Mouse (Mus musculus) liver, embryonic 11.5 days (tissue): Measurements from ENCODE around the gene Tmem208. TPM values are rescaled to one million over a fixed set of nuclear protein-coding genes. Genes with fewer than 3 reads are reported as not detected.
A peak's percentile ranks its signal among the peaks of the same experiment; 100 is the strongest.

Experiments used
- ATAC-seq: fragments of 200-750 bp; cut with Nextera tagmentation; replicated peaks from 2 replicates; pipeline ENCODE4 v1.8.0; 2017; ENCODE audit warnings: moderate number of reproducible peaks, mild to moderate bottlenecking, moderate TSS enrichment, moderate library complexity; ENCODE audit not compliant: low FRiP score
- DNase-seq: peaks from one replicate; pipeline ENCODE4 v3.0.0-alpha.2; 2017; ENCODE audit warnings: low spot score
- H3K27ac ChIP-seq: fragments of 300-500 bp; sonication (generic); 2 replicates; pipeline ENCODE4 v1.5.1; 2014; ENCODE audit warnings: mild to moderate bottlenecking, low read depth, low read length, control low read depth
- H3K27me3 ChIP-seq: fragments of 300-500 bp; sonication (generic); replicated peaks from 2 replicates; pipeline ENCODE4 v1.6.1; 2014; ENCODE audit warnings: low read length, mixed read lengths; ENCODE audit not compliant: control insufficient read depth, insufficient read depth
- H3K36me3 ChIP-seq: fragments of 300-500 bp; sonication (generic); 2 replicates; pipeline ENCODE4 v1.6.1; 2014; ENCODE audit warnings: mild to moderate bottlenecking, low read length, moderate library complexity, mixed read lengths; ENCODE audit not compliant: control insufficient read depth, insufficient read depth
- H3K4me1 ChIP-seq: fragments of 300-500 bp; sonication (generic); replicated peaks from 2 replicates; pipeline ENCODE4 v1.6.1; 2014; ENCODE audit warnings: low read length, mixed read lengths; ENCODE audit not compliant: control insufficient read depth, insufficient read depth
- H3K4me2 ChIP-seq: fragments of 300-500 bp; sonication (generic); 2 replicates; pipeline ENCODE4 v1.6.1; 2014; ENCODE audit warnings: mild to moderate bottlenecking, control low read depth, moderate library complexity
- H3K4me3 ChIP-seq: fragments of 300-500 bp; sonication (generic); 2 replicates; pipeline ENCODE4 v1.5.1; 2014; ENCODE audit warnings: low read depth, low read length, control low read depth
- H3K9ac ChIP-seq: fragments of 300-500 bp; sonication (generic); 2 replicates; pipeline ENCODE4 v1.6.1; 2014; ENCODE audit warnings: low read depth, low read length, control low read depth
- H3K9me3 ChIP-seq: fragments of 300-500 bp; sonication (generic); 2 replicates; pipeline ENCODE4 v1.6.1; 2016; ENCODE audit warnings: low read length, inconsistent platforms, mixed read lengths; ENCODE audit not compliant: control insufficient read depth
- WGBS: fragments of 180-500 bp; shearing (Covaris S2); extraction: QIAGEN DNeasy Blood & Tissue Kit; methylation state at CpG from one replicate; pipeline ENCODE4 v1.1.7; 2014; 5-methylcytosine and 5-hydroxymethylcytosine counted together
- microRNA counts: library from miRNA; unstranded; fragments of <30 nt; microRNA quantifications from one replicate; lab custom pipeline; 2015
- microRNA-seq: library from miRNA; unstranded; fragments of <30 nt; microRNA quantifications from one replicate; pipeline ENCODE4, GENCODE M21; 2017; ENCODE audit warnings: borderline number of aligned reads
- polyA plus RNA-seq: library from polyadenylated mRNA; unstranded; fragments of >200 nt; fragmentation: Nextera tagmentation; extraction: Ambion mirVana; gene quantifications from 2 replicates; pipeline ENCODE4 v1.2.1, GENCODE M21; 2014

Gene Tmem208
- polyA plus RNA-seq, 1 experiment from 2014 or later = 138 TPM

DNA sequence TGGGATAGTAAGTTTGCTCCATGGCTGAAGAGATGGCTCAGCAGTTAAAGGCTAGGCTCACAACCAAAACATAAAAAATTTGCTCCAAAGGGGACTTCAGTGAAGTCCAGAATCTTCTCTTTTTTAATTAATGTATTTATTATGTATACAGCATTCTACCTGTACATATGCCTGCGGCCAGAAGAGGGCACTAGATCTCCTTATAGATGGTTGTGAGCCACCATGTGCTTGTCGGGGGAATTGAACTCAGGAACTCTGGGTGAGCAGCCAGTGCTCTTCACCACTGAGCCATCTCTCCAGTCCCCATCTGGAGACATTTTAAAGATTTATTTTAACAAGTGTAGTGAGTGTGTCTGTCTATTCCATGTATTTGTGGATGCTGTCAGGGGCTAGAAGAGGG, 41.0 kb downstream of the Tmem208 start:
- Histone ChIP-seq H3K27ac (no peak overlapping the region), H3K4me1 (no peaks in the 10 kb centered on the region; the same call in 1 of the 2 replicates), H3K9ac (no peak overlapping the region), H3K4me2 (no peak overlapping the region), H3K36me3 (no peaks in the 10 kb centered on the region; the same call in 1 of the 2 replicates), H3K4me3 (no peak overlapping the region), H3K9me3 (no peaks in the 10 kb centered on the region), H3K27me3 (no peaks in the 10 kb centered on the region)
- 56% methylated on average over 2 of the region's 2 CpGs for WGBS
- ATAC-seq (no peak), DNase-seq (no peak)

DNA sequence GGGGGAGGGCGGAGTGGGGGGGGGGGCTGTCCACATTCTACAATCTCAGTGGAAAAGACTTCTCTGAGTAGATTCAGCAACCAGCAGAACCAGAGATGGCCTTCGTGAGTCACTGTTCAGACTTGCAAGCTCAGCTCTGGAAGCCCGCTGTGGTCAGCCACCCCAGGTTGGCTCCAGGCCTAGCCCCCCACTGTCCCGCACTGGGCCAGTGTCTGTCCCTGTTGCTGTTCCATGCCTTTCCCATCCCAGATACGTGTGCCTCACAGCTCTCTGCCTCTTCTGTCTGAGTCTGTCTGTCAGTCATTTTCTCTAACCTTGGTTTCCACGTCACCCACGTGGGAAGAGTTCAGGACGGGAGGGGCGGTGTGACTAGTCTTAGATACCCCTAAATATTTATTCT, 46.3 kb downstream of the Tmem208 start:
- ATAC-seq (no peak), DNase-seq (no peak)
- H3K27ac ChIP-seq = no peak overlapping the region
- no peak overlapping the region for H3K4me3 ChIP-seq
- no peak overlapping the region for H3K9ac ChIP-seq
- H3K4me2 ChIP-seq = no peak overlapping the region
- H3K9me3 ChIP-seq = no peaks in the 10 kb centered on the region
- H3K36me3 ChIP-seq = no peaks in the 10 kb centered on the region
- H3K4me1 ChIP-seq = no peaks in the 10 kb centered on the region
- WGBS = 79% methylated on average over 9 of the region's 9 CpGs
- H3K27me3 ChIP-seq = no peaks in the 10 kb centered on the region

DNA sequence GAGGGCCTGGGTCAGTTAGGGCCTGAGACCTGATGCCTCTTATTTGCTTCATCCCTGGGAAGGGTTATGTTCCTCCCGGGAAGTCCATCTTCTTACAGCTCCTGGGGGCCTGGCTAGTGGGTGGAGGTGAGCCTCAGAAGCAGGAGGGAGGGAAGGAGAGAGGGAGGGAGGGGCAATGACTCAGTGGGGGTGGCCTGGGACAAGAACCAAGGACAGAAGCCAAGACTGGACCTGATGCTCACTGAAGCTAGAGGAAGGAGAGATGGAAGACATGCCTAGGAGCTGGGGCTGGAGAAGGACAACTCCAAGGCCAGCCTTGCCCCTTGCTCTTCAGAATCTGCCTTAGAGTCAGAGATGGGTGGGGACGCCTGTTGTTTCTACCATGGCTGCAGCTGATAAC, 46.9 kb downstream of the Tmem208 start, which contains the start of gene Plekhg4:
TSS of gene Plekhg4 (plus strand) at position 243 of the 400 bp plus-strand sequence.
- no peak within 1 kb of the TSS for H3K9ac ChIP-seq
- H3K27ac ChIP-seq = no peak within 1 kb of the TSS
- H3K4me1 ChIP-seq = no peaks in the 10 kb centered on the region
- no peak within 1 kb of the TSS for H3K4me2 ChIP-seq
- no peak within 1 kb of the TSS for H3K4me3 ChIP-seq
- 52% methylated on average over 2 of the region's 2 CpGs for WGBS
- no peaks in the 10 kb centered on the region for H3K9me3 ChIP-seq
- no peaks in the 10 kb centered on the region for H3K27me3 ChIP-seq
- no peaks in the 10 kb centered on the region for H3K36me3 ChIP-seq
- DNase-seq (no peak), ATAC-seq (no peak)

DNA sequence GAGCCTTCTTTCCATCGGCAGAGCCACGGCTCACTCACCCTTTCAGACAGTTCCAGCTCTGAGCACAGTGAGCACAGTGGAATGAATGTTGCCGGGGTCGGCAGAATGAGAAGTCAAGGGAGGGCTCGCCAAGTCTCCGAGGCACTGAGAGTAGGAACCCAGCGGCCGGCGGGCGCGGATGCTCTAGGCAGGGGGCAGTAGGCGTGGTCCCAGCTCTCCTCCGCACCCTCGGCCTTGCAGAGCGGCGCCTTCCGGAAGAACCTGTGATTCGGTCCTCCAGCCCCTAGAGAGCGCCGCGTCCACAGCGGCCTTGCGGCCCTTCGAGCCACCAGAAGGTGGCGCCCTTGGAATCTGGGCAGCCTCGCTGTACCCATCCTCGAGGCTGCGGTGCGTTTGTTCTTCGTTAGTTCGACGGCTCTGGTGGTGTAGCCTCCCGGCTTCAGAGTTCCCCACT, 48.4 kb downstream of the Tmem208 start:
- Histone ChIP-seq H3K36me3 (no peaks in the 10 kb centered on the region), H3K4me2 (peak overlapping the region; percentile 46), H3K27me3 (no peaks in the 10 kb centered on the region), H3K9ac (no peak overlapping the region), H3K4me3 (0 out of 2 replicates have a peak overlapping the region, but pooled peaks have one; percentile 10), H3K4me1 (no peaks in the 10 kb centered on the region), H3K9me3 (no peaks in the 10 kb centered on the region), H3K27ac (no peak overlapping the region)
- ATAC-seq = peak; percentile 53
- WGBS = 28% methylated on average over 33 of the region's 33 CpGs
- peak; percentile 56 for DNase-seq

DNA sequence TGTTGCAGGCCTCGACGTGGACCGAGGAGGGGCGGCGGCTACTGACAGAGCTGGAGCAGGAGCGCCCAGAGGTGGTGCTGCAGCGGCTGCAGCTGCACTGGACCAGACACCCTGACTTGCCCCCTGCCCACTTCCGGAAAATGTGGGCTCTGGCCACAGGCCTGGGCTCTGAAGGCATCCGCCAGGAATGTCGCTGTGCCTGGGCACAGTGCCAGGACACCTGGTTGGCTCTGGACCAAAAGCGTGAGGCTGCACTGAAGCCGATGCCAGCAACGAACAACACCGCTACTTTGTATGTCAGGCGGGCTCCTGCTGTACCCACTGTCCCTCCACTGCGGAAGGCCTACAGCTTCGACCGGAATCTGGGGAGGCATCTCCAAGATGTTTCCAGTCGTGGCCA, 52.5 kb downstream of the Tmem208 start:
- WGBS = 71% methylated on average over 19 of the region's 19 CpGs
- Histone ChIP-seq H3K4me2 (no peak overlapping the region), H3K4me1 (no peaks in the 10 kb centered on the region), H3K9me3 (no peaks in the 10 kb centered on the region), H3K4me3 (no peak overlapping the region), H3K36me3 (no peaks in the 10 kb centered on the region), H3K27me3 (no peaks in the 10 kb centered on the region), H3K9ac (no peak overlapping the region), H3K27ac (no peak overlapping the region)
- no peak for ATAC-seq
- no peak for DNase-seq

DNA sequence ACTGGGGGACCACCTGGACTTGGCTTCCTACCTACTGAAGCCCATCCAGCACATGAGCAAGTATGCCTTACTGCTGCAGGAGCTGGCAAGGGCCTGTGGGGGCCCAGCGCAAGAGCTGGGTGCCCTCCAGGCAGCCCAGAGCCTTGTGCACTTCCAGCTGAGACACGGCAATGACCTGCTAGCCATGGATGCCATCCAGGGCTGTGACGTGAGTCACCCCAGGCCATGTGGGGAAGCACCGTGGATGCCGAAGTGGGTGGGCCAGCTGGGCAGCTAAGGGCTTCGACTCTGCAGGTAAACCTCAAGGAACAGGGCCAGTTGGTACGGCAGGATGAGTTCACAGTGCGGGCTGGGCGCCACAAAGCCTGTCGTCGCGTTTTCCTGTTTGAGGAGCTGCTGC, 54.2 kb downstream of the Tmem208 start:
- DNase-seq (no peak), ATAC-seq (no peak)
- Histone ChIP-seq H3K4me1 (no peaks in the 10 kb centered on the region), H3K9ac (no peak overlapping the region), H3K9me3 (no peaks in the 10 kb centered on the region), H3K27ac (no peak overlapping the region), H3K36me3 (no peaks in the 10 kb centered on the region), H3K27me3 (no peaks in the 10 kb centered on the region), H3K4me2 (no peak overlapping the region), H3K4me3 (no peak overlapping the region)
- 70% methylated on average over 12 of the region's 12 CpGs for WGBS

DNA sequence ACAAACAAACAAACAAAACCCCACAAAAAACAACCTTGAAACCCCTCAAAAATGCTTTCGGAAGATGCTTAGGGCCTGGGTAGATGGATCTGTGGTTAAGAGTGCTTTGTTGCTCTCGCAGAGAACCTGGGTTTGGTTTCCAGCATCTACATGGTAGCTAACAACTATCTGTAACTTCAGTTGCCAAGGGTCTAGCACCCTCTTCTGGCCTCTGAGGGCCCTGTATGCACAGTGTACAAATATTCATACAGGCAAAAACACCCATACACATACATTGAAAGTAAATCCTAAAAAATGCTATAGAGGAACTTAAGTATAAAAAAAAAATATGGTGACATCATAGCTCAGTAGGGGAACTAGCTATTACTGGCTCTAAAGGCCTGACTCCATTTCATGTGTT, 57.9 kb downstream of the Tmem208 start:
- 91% methylated on average over 2 of the region's 2 CpGs for WGBS
- ATAC-seq = no peak
- DNase-seq = no peak
- no peaks in the 10 kb centered on the region for H3K9me3 ChIP-seq
- no peak overlapping the region for H3K9ac ChIP-seq
- H3K27ac ChIP-seq = no peak overlapping the region
- no peak overlapping the region for H3K4me3 ChIP-seq
- H3K4me2 ChIP-seq = no peak overlapping the region
- no peaks in the 10 kb centered on the region for H3K4me1 ChIP-seq
- no peaks in the 10 kb centered on the region for H3K27me3 ChIP-seq
- H3K36me3 ChIP-seq = no peaks in the 10 kb centered on the region

MicroRNAs within 50 kb of the gene (microRNA counts, 519-probe panel; counts per million panel counts)
- 2,944 counts per million, percentile 11 among the panel's probes with 10 or more counts for microRNA mmu-miR-328 (lab: Ali Mortazavi, UCI)

Small RNA genes within 50 kb of the gene (microRNA-seq; reads per million reads assigned to microRNA genes)
- gene Gm27320 (not detected), gene Mir328 (367 reads per million, percentile 62 among the genes with 10 or more reads in this experiment)

Other genes starting within 250 kb of the Tmem208 start
- gene Ces3b, start 242.6 kb upstream of the Tmem208 start, polyA plus RNA-seq = not detected in 2 replicates
- gene Ces4a, start 194.6 kb upstream of the Tmem208 start, polyA plus RNA-seq = not detected in 2 replicates
- 31.1 and 32.7 TPM in 2 replicates for gene Cbfb, start 155.7 kb upstream of the Tmem208 start, polyA plus RNA-seq
- 24.0 and 25.2 TPM in 2 replicates for gene D230025D16Rik, start 101.2 kb upstream of the Tmem208 start, polyA plus RNA-seq
- gene B3gnt9, start 71.2 kb upstream of the Tmem208 start, polyA plus RNA-seq = 4.2 and 4.4 TPM in 2 replicates
- gene Tradd, start 61.7 kb upstream of the Tmem208 start, polyA plus RNA-seq = 23.1 and 23.2 TPM in 2 replicates
- 2.0 and 2.4 TPM in 2 replicates for gene Fbxl8, start 61.7 kb upstream of the Tmem208 start, polyA plus RNA-seq
- 0.19 TPM in 1 of 2 replicates, not detected in the other for gene Hsf4, start 56.6 kb upstream of the Tmem208 start, polyA plus RNA-seq
- gene Nol3, start 50.2 kb upstream of the Tmem208 start, polyA plus RNA-seq = 0.14 and 0.51 TPM in 2 replicates
- 4.7 and 5.1 TPM in 2 replicates for gene 4931428F04Rik, start 36.5 kb upstream of the Tmem208 start, polyA plus RNA-seq
- 13.7 and 19.6 TPM in 2 replicates for gene Exoc3l, start 30.3 kb upstream of the Tmem208 start, polyA plus RNA-seq
- 266 and 301 TPM in 2 replicates for gene E2f4, start 28.7 kb upstream of the Tmem208 start, polyA plus RNA-seq
- 2.6 and 3.0 TPM in 2 replicates for gene Elmo3, start 20.8 kb upstream of the Tmem208 start, polyA plus RNA-seq
- gene Lrrc29, start 76 bp upstream of the Tmem208 start, polyA plus RNA-seq = 5.7 and 6.2 TPM in 2 replicates
- gene Fhod1, start 21.6 kb downstream of the Tmem208 start, polyA plus RNA-seq = 2.3 and 3.1 TPM in 2 replicates
- 1.5 and 1.6 TPM in 2 replicates for gene Slc9a5, start 22.5 kb downstream of the Tmem208 start, polyA plus RNA-seq
- 0.30 TPM in 1 of 2 replicates, not detected in the other for gene Plekhg4, start 46.9 kb downstream of the Tmem208 start, polyA plus RNA-seq
- not detected in 2 replicates for gene Kctd19, start 87.1 kb downstream of the Tmem208 start, polyA plus RNA-seq
- gene Lrrc36, start 87.2 kb downstream of the Tmem208 start, polyA plus RNA-seq = 0.19 TPM in 1 of 2 replicates, not detected in the other
- gene Tppp3, start 145.2 kb downstream of the Tmem208 start, polyA plus RNA-seq = 3.1 and 3.2 TPM in 2 replicates
- 6.4 and 8.9 TPM in 2 replicates for gene Zdhhc1, start 170.5 kb downstream of the Tmem208 start, polyA plus RNA-seq
- gene Hsd11b2, start 192.4 kb downstream of the Tmem208 start, polyA plus RNA-seq = 13.8 and 16.4 TPM in 2 replicates
- gene Atp6v0d1, start 239.7 kb downstream of the Tmem208 start, polyA plus RNA-seq = 74.2 and 76.3 TPM in 2 replicates